Mouse (Mus musculus) midbrain, embryonic 12.5 days (tissue): Measurements from ENCODE around the gene Gm21981. TPM values are rescaled to one million over a fixed set of nuclear protein-coding genes. Genes with fewer than 3 reads are reported as not detected.
A peak's percentile ranks its signal among the peaks of the same experiment; 100 is the strongest.

Source experiments
- ATAC-seq: fragments of 200-750 bp; cut with Nextera tagmentation; 2 replicates; pipeline ENCODE4 v1.8.0; 2017; ENCODE audit warnings: low read depth, moderate TSS enrichment, moderate library complexity; ENCODE audit not compliant: low FRiP score
- H3K27ac ChIP-seq: fragments of 300-500 bp; sonication (generic); replicated peaks from 2 replicates; pipeline ENCODE4 v1.5.1; 2016; ENCODE audit warnings: mild to moderate bottlenecking
- H3K27me3 ChIP-seq: fragments of 300-500 bp; sonication (generic); 2 replicates; pipeline ENCODE4 v1.6.1; 2016; ENCODE audit warnings: mild to moderate bottlenecking
- H3K36me3 ChIP-seq: fragments of 300-500 bp; sonication (generic); 2 replicates; pipeline ENCODE4 v1.6.1; 2016
- H3K4me1 ChIP-seq: fragments of 300-500 bp; sonication (generic); 2 replicates; pipeline ENCODE4 v1.6.1; 2016
- H3K4me2 ChIP-seq: fragments of 300-500 bp; sonication (generic); replicated peaks from 2 replicates; pipeline ENCODE4 v1.6.1; 2016; ENCODE audit warnings: mild to moderate bottlenecking, moderate library complexity
- H3K4me3 ChIP-seq: fragments of 300-500 bp; sonication (generic); 2 replicates; pipeline ENCODE4 v1.5.1; 2016; ENCODE audit warnings: mild to moderate bottlenecking
- H3K9ac ChIP-seq: fragments of 300-500 bp; sonication (generic); replicated peaks from 2 replicates; pipeline ENCODE4 v1.6.1; 2016; ENCODE audit warnings: mild to moderate bottlenecking, moderate library complexity
- H3K9me3 ChIP-seq: fragments of 300-500 bp; sonication (generic); 2 replicates; pipeline ENCODE4 v1.6.1; 2016; ENCODE audit warnings: mild to moderate bottlenecking
- WGBS: fragments of 180-500 bp; shearing (Covaris S2); methylation state at CpG from one replicate; pipeline ENCODE4 v1.1.7; 2016; 5-methylcytosine and 5-hydroxymethylcytosine counted together
- polyA plus RNA-seq: library from polyadenylated mRNA; unstranded; fragments of >200 nt; fragmentation: Nextera tagmentation; extraction: Ambion mirVana; gene quantifications from 2 replicates; pipeline ENCODE4 v1.2.1, GENCODE M21; 2016

Gm21981 gene
- polyA plus RNA-seq, 1 experiment from 2014 or later: 0.41 TPM

DNA sequence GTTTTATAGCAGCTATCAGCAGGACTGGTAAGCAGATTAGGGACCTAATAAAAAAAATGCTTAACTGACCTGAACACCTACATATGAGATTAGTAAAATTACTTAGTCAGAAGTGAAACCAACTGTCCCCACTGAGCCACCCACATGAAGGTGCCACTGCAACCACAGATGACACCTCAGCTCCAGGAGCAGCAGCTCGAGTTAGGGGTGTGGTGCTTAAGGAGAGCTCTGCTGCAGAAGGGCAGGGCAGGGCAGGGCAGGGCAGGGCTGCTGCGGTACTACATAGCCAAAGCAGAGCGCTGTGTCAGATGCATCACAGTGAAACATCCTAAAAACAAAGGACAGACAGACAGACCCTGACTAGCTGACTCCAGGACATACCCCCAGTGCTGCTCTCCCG lies 11.4 kb downstream of the Gm21981 start:
- no peak for ATAC-seq
- H3K9ac ChIP-seq: no peak overlapping the region

DNA sequence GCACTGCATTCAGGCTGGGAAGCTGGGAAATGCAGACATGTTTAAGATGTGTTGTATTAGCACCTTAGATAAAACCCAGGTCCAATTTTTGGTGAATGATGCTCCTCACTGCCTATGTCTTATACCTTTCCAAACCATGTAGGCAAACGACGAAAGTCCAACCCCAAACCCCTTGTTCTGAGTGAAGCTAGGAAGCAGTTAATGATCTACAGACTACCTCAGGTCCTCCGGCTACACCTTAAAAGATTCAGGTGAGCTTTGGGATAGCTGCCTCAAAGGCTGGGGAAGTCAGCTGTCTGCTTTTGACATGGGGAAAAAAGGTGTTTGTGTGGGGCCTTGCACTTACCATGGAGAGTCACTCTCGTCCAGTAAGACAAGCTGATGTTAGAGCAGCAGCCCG lies 15.6 kb downstream of the Gm21981 start:
- no peak overlapping the region for H3K4me3 ChIP-seq
- no peak for ATAC-seq
- no peaks in the 10 kb centered on the region for H3K4me1 ChIP-seq
- H3K27ac ChIP-seq: no peak overlapping the region
- H3K9me3 ChIP-seq: no peaks in the 10 kb centered on the region
- no peak overlapping the region for H3K9ac ChIP-seq
- no peak overlapping the region for H3K4me2 ChIP-seq
- H3K36me3 ChIP-seq: peaks cover 69% of the 10 kb centered on the region
- H3K27me3 ChIP-seq: no peaks in the 10 kb centered on the region
- 85% methylated on average over 5 of the region's 5 CpGs for WGBS

More for the DNA sequence above, 11.4 kb downstream of the Gm21981 start:
- Histone ChIP-seq H3K27ac (no peak overlapping the region), H3K36me3 (peaks cover 65% of the 10 kb centered on the region), H3K4me3 (no peak overlapping the region), H3K4me1 (peaks cover 12% of the 10 kb centered on the region), H3K27me3 (no peaks in the 10 kb centered on the region), H3K9me3 (no peaks in the 10 kb centered on the region), H3K4me2 (no peak overlapping the region)
- 89% methylated on average over 4 of the region's 4 CpGs for WGBS

DNA sequence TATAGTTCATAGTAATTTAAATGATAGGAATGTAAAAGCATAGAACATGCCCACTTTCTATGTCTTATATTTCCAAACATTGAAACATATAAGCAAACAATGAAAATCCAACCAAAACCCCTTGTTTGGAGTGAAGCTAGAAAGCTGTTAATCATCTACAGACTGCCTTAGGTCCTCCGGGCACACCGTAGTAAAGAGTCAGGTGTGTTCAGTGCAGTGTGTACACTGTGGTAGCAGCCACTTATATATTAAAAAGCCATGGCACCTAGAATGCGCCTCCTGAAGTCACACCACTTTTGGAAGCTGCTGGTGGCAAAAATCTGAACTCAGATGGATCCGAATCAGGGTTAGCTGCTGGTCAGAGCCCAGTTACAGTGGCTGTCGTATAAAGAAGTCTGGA lies 16.0 kb downstream of the Gm21981 start:
- WGBS: 93% methylated on average over 5 of the region's 5 CpGs
- no peak overlapping the region for H3K9ac ChIP-seq

DNA sequence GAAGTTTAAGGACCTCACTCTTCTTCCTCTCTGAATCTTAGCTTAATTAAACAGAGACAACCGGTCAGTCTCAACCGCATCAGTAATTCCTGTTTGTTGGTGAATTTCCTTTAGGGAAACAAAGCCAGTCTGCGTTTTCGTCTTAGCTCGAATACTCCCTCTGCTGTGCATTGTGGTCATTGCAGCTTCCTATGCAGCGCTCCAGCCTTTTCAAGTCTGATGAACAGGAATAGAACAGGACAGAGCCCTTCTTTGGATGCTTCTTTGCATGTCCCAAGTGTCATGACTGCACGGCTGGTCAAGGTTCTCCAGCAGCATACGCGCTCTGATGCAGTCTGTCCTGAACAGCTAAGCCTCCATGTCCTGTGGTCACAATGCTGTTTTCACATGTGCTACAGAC lies 17.7 kb downstream of the Gm21981 start:
- Histone ChIP-seq H3K27ac (no peak overlapping the region), H3K4me3 (no peak overlapping the region), H3K36me3 (peaks cover 61% of the 10 kb centered on the region), H3K4me2 (no peak overlapping the region), H3K9me3 (no peaks in the 10 kb centered on the region), H3K27me3 (peaks cover 18% of the 10 kb centered on the region), H3K4me1 (peaks cover 14% of the 10 kb centered on the region), H3K9ac (no peak overlapping the region)
- no peak for ATAC-seq
- WGBS: 21% methylated on average over 9 of the region's 9 CpGs

More for the DNA sequence above, 16.0 kb downstream of the Gm21981 start:
- Histone ChIP-seq H3K36me3 (peaks cover 72% of the 10 kb centered on the region), H3K4me3 (no peak overlapping the region), H3K9me3 (no peaks in the 10 kb centered on the region), H3K27ac (no peak overlapping the region), H3K4me2 (no peak overlapping the region), H3K4me1 (no peaks in the 10 kb centered on the region), H3K27me3 (peaks cover 5% of the 10 kb centered on the region)
- ATAC-seq: no peak

DNA sequence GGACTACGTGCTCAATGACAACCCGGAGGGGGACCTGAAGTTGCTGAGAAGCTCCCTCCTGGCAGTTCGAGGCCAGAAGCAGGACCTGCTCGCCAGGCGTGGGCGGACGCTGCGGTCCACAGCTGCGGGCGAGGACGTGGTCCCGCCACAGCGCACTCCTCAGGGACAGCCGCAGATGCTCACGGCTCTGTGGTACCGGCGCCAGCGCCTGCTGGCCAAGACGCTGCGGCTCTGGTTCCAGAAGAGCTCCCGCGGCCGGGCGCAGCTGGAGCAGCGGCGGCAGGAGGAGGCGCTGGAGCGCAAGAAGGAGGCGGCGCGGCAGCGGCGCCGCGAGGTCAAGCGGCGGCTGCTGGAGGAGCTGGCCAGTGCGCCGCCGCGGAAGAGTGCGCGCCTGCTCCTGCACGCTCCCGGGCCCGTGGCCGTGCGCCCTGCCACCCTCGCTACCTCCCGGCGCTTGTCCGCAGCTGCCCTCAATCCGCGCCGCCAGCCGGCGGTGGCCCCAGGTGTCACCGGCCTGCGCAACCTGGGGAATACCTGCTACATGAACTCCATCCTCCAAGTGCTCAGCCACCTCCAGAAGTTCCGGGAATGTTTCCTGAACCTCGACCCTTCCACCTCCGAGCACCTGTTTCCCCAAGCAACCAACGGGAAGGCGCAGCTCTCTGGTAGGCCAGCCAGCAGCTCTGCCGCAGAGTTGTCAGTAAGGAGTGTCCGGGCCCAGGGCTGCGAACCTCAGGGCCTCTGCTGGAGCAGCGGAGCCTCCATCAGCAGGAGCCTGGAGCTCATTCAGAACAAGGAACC lies 21.7 kb downstream of the Gm21981 start:
- peaks cover 19% of the 10 kb centered on the region for H3K4me1 ChIP-seq
- no peaks in the 10 kb centered on the region for H3K9me3 ChIP-seq
- H3K9ac ChIP-seq: peak overlapping the region; percentile 20
- H3K4me2 ChIP-seq: peak overlapping the region; percentile 53
- H3K36me3 ChIP-seq: peaks cover 26% of the 10 kb centered on the region
- H3K4me3 ChIP-seq: peak overlapping the region; percentile 32
- WGBS: 4% methylated on average over 67 of the region's 68 CpGs
- peak; percentile 77 for ATAC-seq
- no peak overlapping the region for H3K27ac ChIP-seq
- H3K27me3 ChIP-seq: peaks cover 32% of the 10 kb centered on the region

DNA sequence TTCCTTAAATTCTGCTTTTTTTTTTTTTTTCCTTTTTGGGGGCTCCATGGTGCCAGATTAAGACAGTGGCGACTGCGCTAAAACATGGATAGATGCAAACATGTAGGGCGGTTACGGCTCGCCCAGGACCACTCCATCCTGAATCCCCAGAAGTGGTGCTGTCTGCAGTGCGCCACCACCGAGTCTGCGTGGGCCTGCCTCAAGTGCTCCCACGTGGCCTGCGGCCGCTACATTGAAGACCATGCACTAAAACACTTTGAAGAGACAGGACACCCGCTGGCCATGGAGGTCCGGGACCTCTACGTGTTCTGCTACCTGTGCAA lies 22.3 kb downstream of the Gm21981 start:
- ATAC-seq: peak; percentile 38; the same call in 1 of the 2 replicates
- peak overlapping the region; percentile 53 for H3K4me2 ChIP-seq
- peaks cover 26% of the 10 kb centered on the region for H3K36me3 ChIP-seq
- 6% methylated on average over 14 of the region's 14 CpGs for WGBS
- H3K4me3 ChIP-seq: peak overlapping the region; percentile 32
- H3K4me1 ChIP-seq: peaks cover 19% of the 10 kb centered on the region
- no peaks in the 10 kb centered on the region for H3K9me3 ChIP-seq
- H3K27me3 ChIP-seq: peaks cover 32% of the 10 kb centered on the region
- H3K9ac ChIP-seq: peak overlapping the region; percentile 20; the same call in 1 of the 2 replicates
- no peak overlapping the region for H3K27ac ChIP-seq

DNA sequence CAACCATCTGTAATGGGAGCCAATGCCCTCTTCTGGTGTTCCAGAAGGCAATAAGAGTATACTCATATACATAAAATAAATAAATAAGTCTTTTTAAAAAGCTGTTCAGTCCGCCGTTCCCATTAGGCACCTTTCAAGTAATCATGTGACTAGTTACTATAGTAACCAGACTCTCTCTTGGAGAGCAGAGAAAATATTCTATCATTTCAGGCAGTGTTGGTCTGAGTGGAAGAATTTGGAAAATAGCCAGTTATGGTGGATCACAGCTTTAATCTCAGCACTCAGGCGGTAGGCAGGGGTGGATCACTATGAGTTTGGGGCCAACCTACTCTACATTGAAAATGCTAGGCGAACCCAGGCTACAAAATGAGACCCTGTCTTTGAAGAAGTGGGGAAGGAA lies 25.1 kb downstream of the Gm21981 start:
- Histone ChIP-seq H3K4me2 (no peak overlapping the region), H3K27ac (no peak overlapping the region), H3K27me3 (peaks cover 32% of the 10 kb centered on the region), H3K9me3 (no peaks in the 10 kb centered on the region), H3K9ac (no peak overlapping the region), H3K4me1 (peaks cover 19% of the 10 kb centered on the region), H3K4me3 (no peak overlapping the region), H3K36me3 (peaks cover 18% of the 10 kb centered on the region)
- ATAC-seq: no peak
- WGBS: 64% methylated on average over 4 of the region's 4 CpGs

DNA sequence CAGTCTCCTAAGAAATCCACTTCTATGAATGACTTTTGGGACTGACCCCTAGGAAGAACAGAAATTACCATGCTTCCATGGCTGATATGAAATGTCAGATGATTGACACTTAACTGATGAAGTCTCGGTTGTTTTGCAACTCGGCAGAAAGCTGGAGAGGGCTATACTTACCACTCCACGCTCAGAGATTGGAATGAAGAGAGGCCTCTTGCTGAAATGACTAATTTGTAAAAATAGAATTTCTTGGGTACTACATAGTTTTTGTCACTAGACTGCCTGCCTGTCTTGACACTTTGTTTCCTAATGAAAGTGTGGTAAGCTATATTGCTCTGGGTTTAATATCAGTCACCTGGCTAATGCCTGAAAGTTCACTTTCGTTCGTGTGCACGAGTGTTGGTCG lies 29.8 kb downstream of the Gm21981 start:
- Histone ChIP-seq H3K4me1 (peaks cover 10% of the 10 kb centered on the region), H3K9ac (no peak overlapping the region)
- 90% methylated on average over 7 of the region's 7 CpGs for WGBS

DNA sequence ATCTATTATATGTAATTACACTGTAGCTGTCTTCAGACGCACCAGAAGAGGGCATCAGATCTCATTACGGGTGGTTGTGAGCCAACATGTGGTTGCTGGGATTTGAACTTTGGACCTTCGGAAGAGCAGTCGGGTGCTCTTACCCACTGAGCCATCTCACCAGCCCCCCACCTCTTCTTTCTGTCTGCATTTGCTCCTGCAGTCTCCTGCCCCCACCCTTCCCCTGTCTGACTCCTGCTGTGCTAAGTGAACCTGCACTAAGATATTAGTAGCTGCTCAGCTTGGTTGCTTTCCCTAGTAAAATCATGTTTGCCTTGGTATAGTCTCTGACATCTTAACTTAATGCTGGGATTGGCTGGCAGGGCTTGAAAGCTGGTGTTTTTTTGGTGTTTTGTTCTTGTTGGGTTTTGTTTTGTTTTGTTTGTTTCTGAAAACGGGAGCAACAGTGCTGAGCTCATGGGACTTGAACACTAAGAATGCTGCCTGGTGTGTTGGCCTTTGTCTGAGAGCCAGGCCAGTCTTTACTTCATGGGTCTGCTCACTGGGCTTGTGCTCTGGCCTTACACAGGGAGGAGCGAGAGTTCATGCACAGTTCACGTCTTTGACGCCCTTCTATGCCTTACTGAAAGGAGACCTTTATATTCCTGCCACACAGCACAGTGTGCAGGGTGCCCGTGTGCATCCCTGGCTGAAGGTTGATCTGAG lies 31.1 kb downstream of the Gm21981 start:
- H3K9me3 ChIP-seq: no peaks in the 10 kb centered on the region
- 36% methylated on average over 9 of the region's 9 CpGs for WGBS
- H3K9ac ChIP-seq: no peak overlapping the region
- H3K4me2 ChIP-seq: no peak overlapping the region
- H3K36me3 ChIP-seq: peaks cover 14% of the 10 kb centered on the region; the same call in 1 of the 2 replicates
- no peak overlapping the region for H3K4me3 ChIP-seq
- no peaks in the 10 kb centered on the region for H3K27me3 ChIP-seq
- ATAC-seq: no peak
- H3K27ac ChIP-seq: 0 out of 2 replicates have a peak overlapping the region, but pooled peaks have one; percentile 25
- peaks cover 5% of the 10 kb centered on the region for H3K4me1 ChIP-seq

More for the DNA sequence above, 29.8 kb downstream of the Gm21981 start:
- Histone ChIP-seq H3K9me3 (no peaks in the 10 kb centered on the region), H3K27ac (no peak overlapping the region), H3K4me2 (no peak overlapping the region), H3K4me3 (no peak overlapping the region), H3K36me3 (peaks cover 9% of the 10 kb centered on the region; the same call in 1 of the 2 replicates), H3K27me3 (no peaks in the 10 kb centered on the region)
- ATAC-seq: no peak

DNA sequence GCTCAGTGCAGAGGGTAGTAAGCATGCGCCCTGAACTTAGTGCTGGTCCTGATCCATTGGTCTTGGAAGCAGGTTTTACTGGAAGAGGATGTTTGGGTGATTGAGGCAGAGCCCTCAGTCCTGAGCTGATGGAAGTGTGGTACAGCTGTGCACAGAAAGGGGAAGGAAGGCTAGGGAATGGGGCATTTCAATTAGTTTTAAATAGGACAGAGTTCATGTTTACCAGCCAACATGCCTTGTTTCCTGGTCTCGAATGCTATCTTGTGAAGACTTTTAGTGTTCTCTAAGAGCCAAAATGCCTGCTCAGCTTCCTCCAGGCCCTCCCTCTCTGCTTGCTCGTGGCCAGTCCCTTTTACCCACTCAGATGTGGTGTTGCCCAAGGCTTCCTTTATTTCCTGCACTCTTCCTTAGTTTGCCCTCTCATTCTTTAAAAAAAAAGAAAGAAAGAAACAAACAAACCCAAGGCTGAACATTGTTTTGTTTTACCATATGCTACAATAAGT lies 35.5 kb downstream of the Gm21981 start:
- ATAC-seq: no peak
- no peak overlapping the region for H3K27ac ChIP-seq
- H3K9me3 ChIP-seq: no peaks in the 10 kb centered on the region

DNA sequence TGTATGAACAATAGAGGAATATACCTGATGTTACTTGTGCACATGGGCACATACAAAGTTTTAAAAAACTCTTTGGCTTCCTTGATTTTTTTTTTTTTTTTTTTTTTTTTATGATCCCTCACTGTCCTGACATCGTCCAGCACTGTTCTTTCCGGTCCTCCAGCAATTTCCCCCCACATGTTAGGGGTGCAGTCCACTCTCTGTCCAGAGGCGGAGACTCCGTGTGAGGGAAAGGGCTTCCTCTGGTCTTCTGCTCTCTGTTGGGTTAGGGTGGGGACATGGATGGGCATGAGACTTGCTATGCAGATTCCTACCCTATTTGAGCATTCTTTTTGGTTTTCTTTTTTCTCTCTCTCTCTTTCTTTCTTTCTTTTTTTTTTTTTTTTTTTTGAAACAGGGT lies 36.4 kb downstream of the Gm21981 start:
- no peak overlapping the region for H3K4me2 ChIP-seq
- no peak overlapping the region for H3K27ac ChIP-seq
- H3K27me3 ChIP-seq: no peaks in the 10 kb centered on the region
- peaks cover 21% of the 10 kb centered on the region; the same call in 1 of the 2 replicates for H3K36me3 ChIP-seq
- no peaks in the 10 kb centered on the region; the same call in 1 of the 2 replicates for H3K4me1 ChIP-seq
- H3K9ac ChIP-seq: no peak overlapping the region
- no peak for ATAC-seq
- 92% methylated on average over 4 of the region's 4 CpGs for WGBS
- H3K9me3 ChIP-seq: no peaks in the 10 kb centered on the region
- H3K4me3 ChIP-seq: no peak overlapping the region

More for the DNA sequence above, 35.5 kb downstream of the Gm21981 start:
- H3K4me3 ChIP-seq: no peak overlapping the region
- no peak overlapping the region for H3K4me2 ChIP-seq
- H3K4me1 ChIP-seq: peaks cover 5% of the 10 kb centered on the region
- H3K9ac ChIP-seq: no peak overlapping the region
- H3K36me3 ChIP-seq: peaks cover 17% of the 10 kb centered on the region; the same call in 1 of the 2 replicates
- H3K27me3 ChIP-seq: no peaks in the 10 kb centered on the region
- 87% methylated on average over 3 of the region's 3 CpGs for WGBS

DNA sequence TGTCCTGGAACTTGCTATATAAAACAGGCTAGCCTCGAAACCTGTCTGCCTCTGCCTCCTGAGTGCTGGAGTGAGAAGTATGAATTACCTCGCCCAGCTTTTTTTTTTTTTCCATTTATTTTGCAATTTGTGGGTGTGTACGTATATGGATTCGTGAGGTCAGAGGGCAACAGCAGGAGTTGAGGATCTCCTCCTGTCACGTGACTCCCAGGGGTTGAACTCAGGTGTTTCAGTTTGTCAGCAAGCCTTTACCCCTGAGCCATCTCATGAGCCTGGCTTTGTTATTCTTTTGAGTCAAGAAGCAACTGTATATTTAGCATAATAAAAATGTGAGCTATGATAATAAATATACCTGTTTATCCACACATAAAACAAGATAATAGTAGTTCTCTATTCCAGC lies 38.6 kb downstream of the Gm21981 start:
- Histone ChIP-seq H3K27ac (no peak overlapping the region), H3K36me3 (peaks cover 21% of the 10 kb centered on the region), H3K9ac (no peak overlapping the region), H3K4me1 (peaks cover 11% of the 10 kb centered on the region), H3K4me2 (no peak overlapping the region), H3K9me3 (no peaks in the 10 kb centered on the region), H3K4me3 (no peak overlapping the region), H3K27me3 (no peaks in the 10 kb centered on the region)
- no peak for ATAC-seq
- WGBS: 87% methylated on average over 5 of the region's 5 CpGs
